ENCODE assay signal across 41 mouse cellular contexts in the genomic region with DNA sequence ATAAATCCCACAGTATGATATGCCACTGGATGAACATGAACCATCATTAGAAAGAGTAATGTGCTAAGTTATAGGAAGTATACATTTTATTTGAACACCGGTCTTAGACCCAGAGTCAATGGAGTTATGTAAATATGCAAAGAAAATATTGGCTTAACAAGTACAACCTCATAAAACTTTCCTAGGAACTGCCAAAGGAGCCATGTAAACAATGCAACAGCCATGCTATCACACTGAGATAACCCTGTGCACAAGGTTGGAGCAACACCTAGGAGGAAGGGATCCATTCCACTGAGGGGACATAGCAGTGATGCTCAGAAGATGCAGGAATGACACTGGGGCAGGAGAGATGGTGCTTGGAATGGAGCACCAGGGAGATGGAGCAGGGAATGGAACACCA. TPM values are rescaled to one million over a fixed set of nuclear protein-coding genes. Genes with fewer than 3 reads are reported as not detected.
"Had no signal": no experiment of that assay in that cellular context is flagged by ENCODE, and none has a peak within 500 bp of the region (broad histone marks: within the 10 kb centered on the region; RNA-seq: fewer than 3 reads in every experiment).

No protein-coding gene starts in this region.

- H3K9ac ChIP-seq: heart, embryonic 12.5 days; hindbrain, embryonic 12.5 days; hindbrain, embryonic 14.5 days; intestine, embryonic 15.5 days; limb, embryonic 13.5 days; limb, embryonic 15.5 days had no signal

- H3K27me3 ChIP-seq: heart, embryonic 12.5 days; hindbrain, embryonic 12.5 days; intestine, embryonic 15.5 days; limb, embryonic 13.5 days; limb, embryonic 15.5 days had no signal

- DNase-seq: gastrocnemius, adult 2 months; gastrocnemius, postnatal 10 days; gastrocnemius, postnatal 25 days; heart, adult 18-20 months; heart, postnatal 10 days; heart, postnatal 4 days; kidney, adult 18-20 months; kidney, adult 8-10 months; kidney, postnatal 10 days; kidney, postnatal 25 days; kidney, postnatal 4 days; layer of hippocampus, adult 9-11 months; layer of hippocampus, postnatal 36 days; left cerebral cortex, postnatal 4 days had no signal

- ATAC-seq: hindbrain, embryonic 16.5 days; inflammation-experienced regulatory T-cells, adult 6 months; intestine, embryonic 15.5 days; intestine, postnatal 0 days had no signal

- H3K4me3 ChIP-seq: gastrocnemius, adult 2 months; heart, embryonic 10.5 days; heart, embryonic 12.5 days; hindbrain, embryonic 10.5 days; hindbrain, embryonic 12.5 days; intestine, embryonic 15.5 days; limb, embryonic 13.5 days; limb, embryonic 15.5 days had no signal

- H3K36me3 ChIP-seq: heart, embryonic 10.5 days; heart, embryonic 12.5 days; hindbrain, embryonic 10.5 days; hindbrain, embryonic 12.5 days; intestine, embryonic 15.5 days; limb, embryonic 13.5 days; limb, embryonic 15.5 days had no signal

- H3K9me3 ChIP-seq: heart, embryonic 10.5 days; hindbrain, embryonic 10.5 days; hindbrain, embryonic 12.5 days; intestine, embryonic 15.5 days; limb, embryonic 13.5 days; limb, embryonic 15.5 days had no signal

- H3K4me2 ChIP-seq: heart, embryonic 12.5 days; hindbrain, embryonic 12.5 days; hindbrain, embryonic 14.5 days; intestine, embryonic 15.5 days; limb, embryonic 13.5 days; limb, embryonic 15.5 days had no signal

- H3K27ac ChIP-seq: gastrocnemius, adult 2 months; heart, embryonic 10.5 days; hindbrain, embryonic 10.5 days; hindbrain, embryonic 12.5 days; hindbrain, embryonic 14.5 days; intestine, embryonic 15.5 days; limb, embryonic 13.5 days; limb, embryonic 15.5 days had no signal

- H3K4me1 ChIP-seq: heart, embryonic 10.5 days; heart, embryonic 12.5 days; hindbrain, embryonic 12.5 days; intestine, embryonic 15.5 days; limb, embryonic 13.5 days; limb, embryonic 15.5 days had no signal

RNA-seq across cellular contexts. Expression of gene Itln1, which starts 21.3 kb away (rescaled TPM):
- total RNA-seq: gastrocnemius, adult 2 months; gastrocnemius, postnatal 10 days; gastrocnemius, postnatal 25 days; gastrocnemius, postnatal 4 days; granulocyte monocyte progenitor cell, adult 5-6 weeks; heart, adult 18-20 months; heart, adult 8-10 months; heart, postnatal 10 days; heart, postnatal 25 days; heart, postnatal 4 days; layer of hippocampus, adult 8-10 months; layer of hippocampus, postnatal 14 days; layer of hippocampus, postnatal 36 days; left cerebral cortex, adult 18-20 months; left cerebral cortex, adult 8-10 months; left cerebral cortex, postnatal 10 days; left cerebral cortex, postnatal 25 days; left cerebral cortex, postnatal 4 days; liver, adult 2 months had no signal
- polyA plus RNA-seq: frontal cortex, adult 2 months; heart, embryonic 10.5 days; heart, embryonic 12.5 days; heart, embryonic 14.5 days; hindbrain, embryonic 10.5 days; hindbrain, embryonic 12.5 days; hindbrain, embryonic 14.5 days; hindbrain, embryonic 16.5 days; inflammation-experienced regulatory T-cells, adult 6 months; intestine, embryonic 15.5 days; kidney, embryonic 14.5 days; kidney, embryonic 16.5 days; limb, embryonic 11.5 days; limb, embryonic 13.5 days; limb, embryonic 15.5 days; liver, adult 2 months had no signal

RNA-seq across cellular contexts. Expression of gene Cd244a, which starts 45.2 kb away (rescaled TPM):
- total RNA-seq: gastrocnemius, postnatal 25 days; layer of hippocampus, postnatal 14 days; layer of hippocampus, postnatal 36 days; left cerebral cortex, postnatal 10 days; left cerebral cortex, postnatal 25 days had no signal
- polyA plus RNA-seq: heart, embryonic 12.5 days; heart, embryonic 14.5 days; hindbrain, embryonic 10.5 days; hindbrain, embryonic 14.5 days; hindbrain, embryonic 16.5 days; kidney, embryonic 14.5 days; limb, embryonic 11.5 days had no signal
